Mouse (Mus musculus) forebrain, embryonic 15.5 days (tissue): ENCODE data around the gene Slc4a2. TPM values are rescaled to one million over a fixed set of nuclear protein-coding genes. Genes with fewer than 3 reads are reported as not detected.

Source experiments
- polyA plus RNA-seq: library from polyadenylated mRNA; unstranded; fragments of >200 nt; fragmentation: Nextera tagmentation; extraction: Ambion mirVana; gene quantifications from 2 replicates; pipeline ENCODE4 v1.2.1, GENCODE M21; 2015

Gene Slc4a2
- polyA plus RNA-seq, 1 experiment from 2014 or later: 23.7 TPM

Other genes with a start within 250 kb of the Slc4a2 start
- gene Kcnh2, start 72.2 kb upstream of the Slc4a2 start, polyA plus RNA-seq: 5.2 and 6.4 TPM in 2 replicates
- 7.4 TPM in 2 replicates for gene Nos3, start 59.0 kb upstream of the Slc4a2 start, polyA plus RNA-seq
- gene Atg9b, start 31.7 kb upstream of the Slc4a2 start, polyA plus RNA-seq: 0.64 and 0.93 TPM in 2 replicates
- 47.9 and 48.7 TPM in 2 replicates for gene Abcb8, start 30.2 kb upstream of the Slc4a2 start, polyA plus RNA-seq
- gene Asic3, start 10.4 kb upstream of the Slc4a2 start, polyA plus RNA-seq: 0.22 and 0.59 TPM in 2 replicates
- gene Cdk5, start 307 bp upstream of the Slc4a2 start, polyA plus RNA-seq: 106 and 114 TPM in 2 replicates
- gene Fastk, start 21.4 kb downstream of the Slc4a2 start, polyA plus RNA-seq: 90.6 and 91.4 TPM in 2 replicates
- gene Tmub1, start 24.0 kb downstream of the Slc4a2 start, polyA plus RNA-seq: 39.4 and 40.1 TPM in 2 replicates
- gene Agap3, start 28.3 kb downstream of the Slc4a2 start, polyA plus RNA-seq: 76.9 and 108 TPM in 2 replicates
- gene Gbx1, start 103.4 kb downstream of the Slc4a2 start, polyA plus RNA-seq: 1.2 and 2.3 TPM in 2 replicates
- gene Asb10, start 117.1 kb downstream of the Slc4a2 start, polyA plus RNA-seq: 0.11 and 0.42 TPM in 2 replicates
- 0.42 and 0.56 TPM in 2 replicates for gene 4931409K22Rik, start 133.0 kb downstream of the Slc4a2 start, polyA plus RNA-seq
- gene Abcf2, start 153.6 kb downstream of the Slc4a2 start, polyA plus RNA-seq: 101 and 106 TPM in 2 replicates
- gene Chpf2, start 162.9 kb downstream of the Slc4a2 start, polyA plus RNA-seq: 19.7 and 21.1 TPM in 2 replicates
- gene Smarcd3, start 200.6 kb downstream of the Slc4a2 start, polyA plus RNA-seq: 171 and 176 TPM in 2 replicates